Mouse (Mus musculus): ENCODE measurements around the gene CN725425. TPM values are rescaled to one million over a fixed set of nuclear protein-coding genes. Genes with fewer than 3 reads are reported as not detected.

The CN725425 gene
- polyA plus RNA-seq, 1 experiment from 2014 or later = not detected

DNA sequence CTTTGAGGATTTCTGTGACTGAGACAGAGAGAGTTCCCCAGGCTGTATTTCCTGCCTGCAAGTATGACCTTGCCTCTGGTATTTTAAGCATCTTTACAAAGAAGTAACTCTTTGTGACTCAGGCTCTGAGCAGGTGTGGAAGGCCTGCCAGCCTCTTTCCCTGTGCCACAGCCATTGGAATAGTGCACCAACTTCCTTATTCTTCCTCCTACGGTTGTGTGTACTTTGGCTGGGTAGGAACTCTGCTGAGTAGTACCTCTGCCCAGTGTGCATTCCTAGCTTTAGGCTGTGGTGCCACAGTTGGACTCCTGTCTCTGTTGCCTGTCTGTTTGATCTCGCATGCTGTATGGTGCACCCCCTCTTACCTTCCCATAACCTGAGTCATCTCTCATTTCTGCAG, 56.0 kb downstream of the CN725425 start:
- no peak overlapping the region for H3K4me2 ChIP-seq (ENCODE audit: low read depth, low read length)
- H3K9ac ChIP-seq (ENCODE audit: low read length) = no peak overlapping the region
- 76% methylated on average over 2 of the region's 2 CpGs for WGBS
- H3K27me3 ChIP-seq (ENCODE audit: control insufficient read depth, insufficient read depth, low read length) = no peaks in the 10 kb centered on the region
- H3K4me3 ChIP-seq (ENCODE audit: low read length) = no peak overlapping the region
- no peaks in the 10 kb centered on the region for H3K4me1 ChIP-seq (ENCODE audit: control insufficient read depth, insufficient read depth, low read length)
- ATAC-seq (replicated peaks; ENCODE audit: extremely low read depth, insufficient read depth, low FRiP score) = no peak
- H3K9me3 ChIP-seq (replicated peaks; ENCODE audit: control insufficient read depth, low read length) = no peaks in the 10 kb centered on the region
- no peak overlapping the region for H3K27ac ChIP-seq (ENCODE audit: low read length)
- H3K36me3 ChIP-seq (ENCODE audit: control insufficient read depth, insufficient read depth) = no peaks in the 10 kb centered on the region

DNA sequence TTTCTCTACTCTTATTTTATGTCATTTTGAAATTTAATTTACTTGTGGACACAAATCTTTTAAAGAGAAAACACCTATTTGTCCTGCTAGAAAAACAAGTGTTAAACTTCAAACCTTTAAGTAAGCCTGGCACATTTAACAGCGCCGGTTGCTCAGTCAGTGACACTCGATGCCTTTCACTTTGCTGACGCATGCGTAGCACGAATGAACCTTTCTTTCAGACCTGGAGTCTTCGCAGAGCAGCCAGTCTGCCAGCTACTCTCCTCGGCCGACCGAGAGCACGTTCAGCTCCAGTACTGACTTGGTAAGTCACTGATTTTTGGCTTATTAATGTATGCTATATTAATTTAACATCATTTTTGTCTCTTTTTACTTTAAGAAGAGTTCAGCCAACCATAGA, 57.8 kb downstream of the CN725425 start:
- WGBS = 72% methylated on average over 11 of the region's 11 CpGs
- no peak overlapping the region for H3K4me3 ChIP-seq (ENCODE audit: low read length)

DNA sequence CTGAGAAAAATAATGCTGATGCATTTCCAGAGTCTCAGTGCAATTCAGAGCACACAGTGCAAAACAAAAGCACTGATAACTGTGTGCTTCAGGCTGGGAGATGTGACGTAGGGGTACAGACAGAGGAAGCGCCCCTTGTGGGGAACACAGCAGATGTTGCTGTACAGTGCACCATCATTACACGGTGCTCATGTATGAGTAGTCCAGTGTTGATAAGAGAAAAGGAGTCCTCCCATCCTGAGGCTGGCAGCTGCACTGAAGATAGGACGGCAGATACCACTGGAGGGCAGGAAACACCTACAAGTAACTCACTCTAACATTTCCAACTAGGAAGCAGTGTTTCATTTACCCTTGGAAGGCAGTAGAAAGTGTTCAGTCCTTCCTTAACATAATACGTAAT, 61.3 kb downstream of the CN725425 start:
- Histone ChIP-seq H3K9me3 (replicated peaks; ENCODE audit: control insufficient read depth, low read length) (no peaks in the 10 kb centered on the region), H3K4me3 (ENCODE audit: low read length) (no peak overlapping the region), H3K4me1 (ENCODE audit: control insufficient read depth, insufficient read depth, low read length) (no peaks in the 10 kb centered on the region), H3K27ac (ENCODE audit: low read length) (no peak overlapping the region), H3K27me3 (ENCODE audit: control insufficient read depth, insufficient read depth, low read length) (no peaks in the 10 kb centered on the region), H3K36me3 (ENCODE audit: control insufficient read depth, insufficient read depth) (no peaks in the 10 kb centered on the region), H3K9ac (ENCODE audit: low read length) (no peak overlapping the region), H3K4me2 (ENCODE audit: low read depth, low read length) (no peak overlapping the region)
- no peak for ATAC-seq (replicated peaks; ENCODE audit: extremely low read depth, insufficient read depth, low FRiP score)
- WGBS = 55% methylated on average over 5 of the region's 5 CpGs

More for the DNA sequence above, 57.8 kb downstream of the CN725425 start:
- Histone ChIP-seq H3K4me1 (ENCODE audit: control insufficient read depth, insufficient read depth, low read length) (no peaks in the 10 kb centered on the region), H3K9me3 (replicated peaks; ENCODE audit: control insufficient read depth, low read length) (no peaks in the 10 kb centered on the region), H3K9ac (ENCODE audit: low read length) (no peak overlapping the region), H3K36me3 (ENCODE audit: control insufficient read depth, insufficient read depth) (no peaks in the 10 kb centered on the region), H3K27ac (ENCODE audit: low read length) (no peak overlapping the region), H3K4me2 (ENCODE audit: low read depth, low read length) (no peak overlapping the region), H3K27me3 (ENCODE audit: control insufficient read depth, insufficient read depth, low read length) (no peaks in the 10 kb centered on the region)
- no peak for ATAC-seq (replicated peaks; ENCODE audit: extremely low read depth, insufficient read depth, low FRiP score)

DNA sequence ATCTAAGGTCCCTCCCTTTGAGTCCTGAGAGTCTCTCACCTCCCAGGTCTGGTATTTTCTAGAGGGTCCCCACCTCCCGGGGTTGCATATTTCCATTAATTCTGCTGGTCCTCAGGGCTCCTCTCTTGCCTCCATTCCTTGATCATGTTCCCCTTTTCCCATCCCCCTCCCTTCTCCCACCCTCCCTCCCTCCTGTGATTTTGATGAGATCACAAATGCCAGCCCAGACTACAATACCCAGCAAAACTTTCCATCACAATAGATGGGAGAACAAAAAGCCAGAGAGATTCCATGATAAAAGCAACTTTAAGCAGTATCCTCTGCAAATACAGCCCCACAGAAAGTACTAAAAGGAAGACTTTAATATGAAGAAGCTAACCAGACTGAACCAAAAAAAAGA, 64.6 kb downstream of the CN725425 start:
- ATAC-seq (replicated peaks; ENCODE audit: extremely low read depth, insufficient read depth, low FRiP score) = no peak
- Histone ChIP-seq H3K4me3 (ENCODE audit: low read length) (no peak overlapping the region), H3K4me1 (ENCODE audit: control insufficient read depth, insufficient read depth, low read length) (no peaks in the 10 kb centered on the region), H3K9me3 (replicated peaks; ENCODE audit: control insufficient read depth, low read length) (no peaks in the 10 kb centered on the region), H3K27me3 (ENCODE audit: control insufficient read depth, insufficient read depth, low read length) (no peaks in the 10 kb centered on the region), H3K4me2 (ENCODE audit: low read depth, low read length) (no peak overlapping the region), H3K36me3 (ENCODE audit: control insufficient read depth, insufficient read depth) (no peaks in the 10 kb centered on the region), H3K9ac (ENCODE audit: low read length) (no peak overlapping the region), H3K27ac (ENCODE audit: low read length) (no peak overlapping the region)
- WGBS = 89% methylated on average over 1 of the region's 1 CpGs

DNA sequence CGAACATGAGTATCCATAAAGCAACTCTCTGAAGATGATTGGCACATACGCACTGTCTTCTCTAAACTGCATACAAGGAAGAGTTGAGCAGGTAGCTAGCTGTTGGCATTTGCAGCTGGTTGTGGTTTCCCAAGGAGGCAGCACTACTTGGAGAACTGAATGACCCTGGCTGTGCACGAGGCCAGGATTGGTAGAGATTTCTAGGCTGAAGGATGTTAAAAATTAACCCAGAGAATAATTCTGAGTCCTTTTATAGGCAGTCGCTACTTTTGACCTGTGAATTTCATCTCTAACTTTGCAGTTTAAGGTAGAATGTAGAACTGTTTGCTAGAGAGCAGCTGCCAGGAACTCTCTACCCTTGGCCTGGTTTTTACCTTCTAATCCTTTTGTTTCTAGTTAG, 69.2 kb downstream of the CN725425 start:
- no peaks in the 10 kb centered on the region for H3K27me3 ChIP-seq (ENCODE audit: control insufficient read depth, insufficient read depth, low read length)
- H3K27ac ChIP-seq (ENCODE audit: low read length) = no peak overlapping the region
- ATAC-seq (replicated peaks; ENCODE audit: extremely low read depth, insufficient read depth, low FRiP score) = no peak
- no peak overlapping the region for H3K4me2 ChIP-seq (ENCODE audit: low read depth, low read length)
- no peaks in the 10 kb centered on the region for H3K36me3 ChIP-seq (ENCODE audit: control insufficient read depth, insufficient read depth)
- H3K4me1 ChIP-seq (ENCODE audit: control insufficient read depth, insufficient read depth, low read length) = no peaks in the 10 kb centered on the region
- WGBS = 70% methylated on average over 4 of the region's 4 CpGs
- H3K4me3 ChIP-seq (ENCODE audit: low read length) = no peak overlapping the region
- no peaks in the 10 kb centered on the region for H3K9me3 ChIP-seq (replicated peaks; ENCODE audit: control insufficient read depth, low read length)
- no peak overlapping the region for H3K9ac ChIP-seq (ENCODE audit: low read length)

DNA sequence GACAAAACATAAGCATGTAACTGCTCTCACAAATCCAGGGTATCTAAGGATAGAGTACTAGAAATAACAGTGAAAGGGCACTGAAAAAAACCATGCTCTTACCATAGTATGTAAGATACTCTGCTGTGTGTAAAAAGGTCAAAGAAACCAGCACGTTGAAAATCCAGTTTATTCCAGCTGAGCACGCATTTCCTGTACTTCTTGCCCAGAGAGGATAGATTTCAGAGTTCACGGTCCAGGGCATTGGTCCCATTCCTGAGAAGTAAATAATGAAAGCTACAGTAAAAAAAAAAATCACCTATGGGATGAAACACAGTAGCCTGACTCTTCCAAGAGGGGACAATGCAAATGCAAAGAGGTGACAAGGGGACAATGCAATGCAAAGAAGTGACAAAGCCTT, 76.7 kb downstream of the CN725425 start:
- Histone ChIP-seq H3K9ac (ENCODE audit: low read length) (no peak overlapping the region), H3K4me2 (ENCODE audit: low read depth, low read length) (no peak overlapping the region), H3K36me3 (ENCODE audit: control insufficient read depth, insufficient read depth) (no peaks in the 10 kb centered on the region), H3K27me3 (ENCODE audit: control insufficient read depth, insufficient read depth, low read length) (no peaks in the 10 kb centered on the region), H3K4me3 (ENCODE audit: low read length) (no peak overlapping the region), H3K4me1 (ENCODE audit: control insufficient read depth, insufficient read depth, low read length) (no peaks in the 10 kb centered on the region), H3K27ac (ENCODE audit: low read length) (no peak overlapping the region), H3K9me3 (replicated peaks; ENCODE audit: control insufficient read depth, low read length) (no peaks in the 10 kb centered on the region)
- no peak for ATAC-seq (replicated peaks; ENCODE audit: extremely low read depth, insufficient read depth, low FRiP score)
- WGBS = 58% methylated on average over 3 of the region's 3 CpGs

DNA sequence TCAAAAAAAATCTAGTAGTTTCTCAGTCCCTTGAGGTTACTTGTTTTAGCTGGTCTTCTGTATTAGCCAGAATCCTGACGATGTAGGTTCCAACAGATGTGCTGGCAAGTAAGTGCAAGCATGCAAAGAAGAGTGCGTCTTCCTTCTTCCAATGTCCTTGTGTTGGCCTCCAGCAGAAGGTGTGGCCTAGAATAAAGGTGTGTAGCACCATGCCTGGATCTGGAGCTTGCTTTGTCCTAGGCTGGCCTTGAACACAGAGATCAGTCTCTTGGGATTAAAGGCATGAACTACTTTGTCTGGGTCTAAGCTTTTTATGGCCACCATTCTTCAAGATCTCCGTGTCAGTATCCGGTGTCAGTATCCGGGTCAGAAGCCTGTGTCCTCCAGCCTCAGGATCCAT, 80.3 kb downstream of the CN725425 start:
- Histone ChIP-seq H3K4me3 (ENCODE audit: low read length) (no peak overlapping the region), H3K9ac (ENCODE audit: low read length) (no peak overlapping the region), H3K27ac (ENCODE audit: low read length) (no peak overlapping the region), H3K4me2 (ENCODE audit: low read depth, low read length) (no peak overlapping the region), H3K36me3 (ENCODE audit: control insufficient read depth, insufficient read depth) (no peaks in the 10 kb centered on the region), H3K27me3 (ENCODE audit: control insufficient read depth, insufficient read depth, low read length) (no peaks in the 10 kb centered on the region), H3K4me1 (ENCODE audit: control insufficient read depth, insufficient read depth, low read length) (no peaks in the 10 kb centered on the region), H3K9me3 (replicated peaks; ENCODE audit: control insufficient read depth, low read length) (no peaks in the 10 kb centered on the region)
- no peak for ATAC-seq (replicated peaks; ENCODE audit: extremely low read depth, insufficient read depth, low FRiP score)
- WGBS = 90% methylated on average over 5 of the region's 5 CpGs

DNA sequence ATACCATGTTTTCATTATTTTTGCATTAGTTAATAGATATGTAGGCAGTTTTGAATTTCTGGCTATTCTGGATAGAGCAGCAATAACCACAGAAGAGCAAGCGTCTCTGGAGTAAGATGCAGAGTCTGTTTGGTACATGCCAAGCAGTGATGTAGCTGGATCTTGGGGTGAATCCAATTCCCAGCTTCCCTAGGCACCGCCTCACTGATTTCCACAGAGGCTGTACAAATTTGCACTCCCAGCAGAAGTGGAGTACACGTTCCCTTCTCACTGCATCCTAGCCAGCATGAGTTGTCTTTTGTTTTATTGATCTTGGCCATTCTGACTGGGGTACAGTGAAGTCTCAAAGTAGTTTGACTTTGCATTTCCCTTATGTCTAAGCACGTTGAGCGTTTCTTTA, 82.2 kb downstream of the CN725425 start:
- WGBS = 81% methylated on average over 5 of the region's 5 CpGs

DNA sequence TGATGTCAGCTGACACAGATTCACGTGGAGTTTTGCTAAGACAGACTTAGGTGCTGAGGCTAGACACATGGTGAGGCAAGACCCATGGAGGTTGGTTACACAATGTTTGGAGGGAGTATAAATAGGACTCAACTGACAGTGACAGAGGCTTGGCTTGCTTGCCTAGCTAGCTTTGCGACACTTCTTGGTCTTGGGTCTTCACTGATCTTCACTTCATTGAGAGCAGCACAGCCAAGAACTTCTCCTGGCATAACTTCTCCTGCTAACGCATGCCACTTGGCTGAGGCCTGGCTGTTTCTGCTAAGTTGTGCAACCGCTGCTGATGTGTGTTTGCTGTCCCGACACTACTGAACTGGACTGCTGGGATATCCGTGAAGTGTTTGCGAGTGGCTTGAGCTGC, 83.5 kb downstream of the CN725425 start:
- no peak for ATAC-seq (replicated peaks; ENCODE audit: extremely low read depth, insufficient read depth, low FRiP score)
- Histone ChIP-seq H3K4me2 (ENCODE audit: low read depth, low read length) (no peak overlapping the region), H3K9me3 (replicated peaks; ENCODE audit: control insufficient read depth, low read length) (peaks cover 6% of the 10 kb centered on the region), H3K9ac (ENCODE audit: low read length) (no peak overlapping the region), H3K36me3 (ENCODE audit: control insufficient read depth, insufficient read depth) (no peaks in the 10 kb centered on the region), H3K4me3 (ENCODE audit: low read length) (no peak overlapping the region), H3K4me1 (ENCODE audit: control insufficient read depth, insufficient read depth, low read length) (no peaks in the 10 kb centered on the region), H3K27me3 (ENCODE audit: control insufficient read depth, insufficient read depth, low read length) (no peaks in the 10 kb centered on the region), H3K27ac (ENCODE audit: low read length) (no peak overlapping the region)
- WGBS = 79% methylated on average over 7 of the region's 7 CpGs

More for the DNA sequence above, 82.2 kb downstream of the CN725425 start:
- H3K4me1 ChIP-seq (ENCODE audit: control insufficient read depth, insufficient read depth, low read length) = no peaks in the 10 kb centered on the region
- no peak overlapping the region for H3K27ac ChIP-seq (ENCODE audit: low read length)
- no peaks in the 10 kb centered on the region for H3K9me3 ChIP-seq (replicated peaks; ENCODE audit: control insufficient read depth, low read length)
- no peak for ATAC-seq (replicated peaks; ENCODE audit: extremely low read depth, insufficient read depth, low FRiP score)
- H3K27me3 ChIP-seq (ENCODE audit: control insufficient read depth, insufficient read depth, low read length) = no peaks in the 10 kb centered on the region
- no peaks in the 10 kb centered on the region for H3K36me3 ChIP-seq (ENCODE audit: control insufficient read depth, insufficient read depth)
- H3K4me2 ChIP-seq (ENCODE audit: low read depth, low read length) = no peak overlapping the region
- H3K4me3 ChIP-seq (ENCODE audit: low read length) = no peak overlapping the region
- H3K9ac ChIP-seq (ENCODE audit: low read length) = no peak overlapping the region

DNA sequence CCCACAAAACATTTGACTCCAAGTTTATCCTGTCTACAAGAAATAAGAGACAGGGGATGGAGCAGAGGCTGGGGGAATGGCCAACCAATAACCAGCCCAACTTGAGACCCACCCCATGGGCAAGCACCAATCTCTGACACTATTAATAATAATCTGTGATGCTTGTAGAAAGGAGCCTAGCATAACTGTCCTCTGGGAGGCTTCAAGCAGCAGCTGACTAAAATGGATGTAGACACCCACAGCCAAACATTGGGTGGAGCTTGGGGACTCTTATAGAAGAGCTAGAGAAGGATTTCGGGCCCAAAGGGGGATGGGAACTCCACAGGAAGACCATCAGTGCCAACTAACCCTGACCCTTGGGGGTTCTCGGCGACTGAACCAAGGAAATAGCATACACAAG, 84.1 kb downstream of the CN725425 start:
- Histone ChIP-seq H3K4me2 (ENCODE audit: low read depth, low read length) (no peak overlapping the region), H3K9ac (ENCODE audit: low read length) (no peak overlapping the region), H3K27ac (ENCODE audit: low read length) (no peak overlapping the region), H3K4me1 (ENCODE audit: control insufficient read depth, insufficient read depth, low read length) (no peaks in the 10 kb centered on the region), H3K4me3 (ENCODE audit: low read length) (no peak overlapping the region), H3K36me3 (ENCODE audit: control insufficient read depth, insufficient read depth) (no peaks in the 10 kb centered on the region), H3K27me3 (ENCODE audit: control insufficient read depth, insufficient read depth, low read length) (no peaks in the 10 kb centered on the region), H3K9me3 (replicated peaks; ENCODE audit: control insufficient read depth, low read length) (peaks cover 6% of the 10 kb centered on the region)
- ATAC-seq (replicated peaks; ENCODE audit: extremely low read depth, insufficient read depth, low FRiP score) = no peak
- WGBS = 71% methylated on average over 3 of the region's 3 CpGs

Data from heart, embryonic 16.5 days (tissue).